Mouse (Mus musculus) thymus, postnatal 10 days (tissue): ENCODE measurements at regions not wholly inside any gene's neighbourhood (a gene's known extent, or its start where the extent isn't known, plus 50 kb on each side); places are given as distances from the start of the nearest gene placed in this dataset.

ENCODE experiments used
- DNase-seq, 2 experiments: peaks; one replicate each; pipeline ENCODE4 v3.0.0; 2021; ENCODE audit warnings: low spot score in 2 of 2

GRCm38 (mm10) chr11:57958233-57958632 is 50.6 kb upstream of the Larp1 start:
- DNase-seq: peak; percentile 29 to 46

GRCm38 (mm10) chr11:57956909-57957308 is 52.0 kb upstream of the Larp1 start:
- no peak for DNase-seq

- DNase-seq: no peak
These were observed 52.8 kb upstream of the Larp1 start for GRCm38 (mm10) chr11:57956076-57956475.

GRCm38 (mm10) chr11:57955476-57955875 is 53.4 kb upstream of the Larp1 start:
- no peak for DNase-seq

GRCm38 (mm10) chr11:57954510-57955184 is 54.2 kb upstream of the Larp1 start:
- no peak for DNase-seq

GRCm38 (mm10) chr11:57953694-57954093 is 55.2 kb upstream of the Larp1 start:
- no peak for DNase-seq

GRCm38 (mm10) chr11:57952619-57953018 is 56.2 kb upstream of the Larp1 start:
- no peak for DNase-seq

GRCm38 (mm10) chr11:57951541-57952326 is 57.1 kb upstream of the Larp1 start:
- no peak for DNase-seq

GRCm38 (mm10) chr11:57950989-57951388 is 57.9 kb upstream of the Larp1 start:
- peak; percentile 30 to 72 for DNase-seq

- no peak for DNase-seq
These were observed 59.8 kb upstream of the Larp1 start for GRCm38 (mm10) chr11:57949067-57949466.

GRCm38 (mm10) chr11:57947347-57947746 is 61.5 kb upstream of the Larp1 start:
- no peak for DNase-seq

- DNase-seq: peak; percentile 75 to 93
These were observed 74.4 kb upstream of the Larp1 start for GRCm38 (mm10) chr11:57934391-57934850.

- DNase-seq: no peak
These were observed 75.8 kb upstream of the Larp1 start for GRCm38 (mm10) chr11:57933065-57933464.

- no peak for DNase-seq
These were observed 79.4 kb upstream of the Larp1 start for GRCm38 (mm10) chr11:57929506-57929905.

- no peak for DNase-seq
These were observed 87.6 kb upstream of the Hand1 start for GRCm38 (mm10) chr11:57920263-57920662.

- DNase-seq: no peak
These were observed 85.9 kb upstream of the Hand1 start for GRCm38 (mm10) chr11:57918447-57919059.

- DNase-seq: no peak
These were observed 85.4 kb upstream of the Hand1 start for GRCm38 (mm10) chr11:57917974-57918373.

- DNase-seq: no peak
These were observed 83.4 kb upstream of the Hand1 start for GRCm38 (mm10) chr11:57916016-57916415.

- DNase-seq: no peak
These were observed 81.4 kb upstream of the Hand1 start for GRCm38 (mm10) chr11:57913801-57914560.

- no peak for DNase-seq
These were observed 80.5 kb upstream of the Hand1 start for GRCm38 (mm10) chr11:57913020-57913699.

- no peak for DNase-seq
These were observed 79.2 kb upstream of the Hand1 start for GRCm38 (mm10) chr11:57911698-57912283.
